Mouse (Mus musculus): ENCODE data around the gene Rbm26.

Gene Rbm26

GRCm38 (mm10) chr14:105177238-105177693, at the start of gene Rbm26:
Gene Rbm26 (minus strand): TSS chr14:105177327.
- DNase-seq (ENCODE audit: low read depth, low spot score) = peak; percentile 98

GRCm38 (mm10) chr14:105225790-105226189, 48.7 kb upstream of the Rbm26 start:
- no peak for DNase-seq (ENCODE audit: low read depth, low spot score)

GRCm38 (mm10) chr14:105222240-105222639, 45.1 kb upstream of the Rbm26 start:
- no peak for DNase-seq (ENCODE audit: low read depth, low spot score)

- no peak for DNase-seq (ENCODE audit: low read depth, low spot score)
These were observed 42.6 kb upstream of the Rbm26 start for GRCm38 (mm10) chr14:105219525-105220376.

DNA sequence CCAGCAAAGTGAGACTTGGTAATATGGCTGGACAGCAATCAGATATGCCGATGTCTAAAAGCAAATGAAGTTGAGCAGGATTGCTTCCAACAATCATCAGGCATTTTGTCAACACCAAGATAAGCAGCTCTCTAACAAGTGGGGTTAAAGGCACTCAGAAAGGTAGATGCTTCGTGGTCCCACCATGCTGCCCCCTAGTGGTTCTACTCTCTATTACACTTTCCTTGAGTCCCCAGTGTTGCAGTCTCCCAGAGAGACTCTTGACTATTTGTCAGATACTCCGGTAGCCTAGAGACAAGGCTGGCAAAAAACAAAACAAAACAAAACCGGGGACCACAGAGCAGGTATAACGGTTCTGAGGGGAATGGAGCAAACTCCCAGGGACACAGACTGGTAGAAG, 21.3 kb upstream of the Rbm26 start:
- no peak for DNase-seq (ENCODE audit: low read depth, low spot score)

GRCm38 (mm10) chr14:105194682-105195081, 17.6 kb upstream of the Rbm26 start:
- DNase-seq (ENCODE audit: low read depth, low spot score) = no peak

DNA sequence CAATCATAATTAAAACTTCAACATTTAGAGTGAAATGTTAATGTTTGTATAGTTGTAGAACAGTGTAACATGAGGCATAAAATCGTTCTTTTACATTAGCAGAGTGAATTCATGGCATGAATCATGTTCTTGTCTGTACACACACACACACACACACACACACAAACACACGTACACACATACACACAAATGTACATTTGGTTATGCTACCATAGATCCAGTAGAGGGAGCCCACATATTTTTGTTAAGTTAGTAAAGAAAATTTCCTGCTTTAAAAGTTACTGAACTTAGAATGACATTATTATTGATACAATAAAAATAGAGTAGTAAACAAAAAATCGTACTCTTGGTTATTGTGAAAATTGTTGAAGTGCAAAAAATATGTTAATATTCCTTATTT, 7.7 kb upstream of the Rbm26 start:
- no peak for DNase-seq (ENCODE audit: low read depth, low spot score)

DNA sequence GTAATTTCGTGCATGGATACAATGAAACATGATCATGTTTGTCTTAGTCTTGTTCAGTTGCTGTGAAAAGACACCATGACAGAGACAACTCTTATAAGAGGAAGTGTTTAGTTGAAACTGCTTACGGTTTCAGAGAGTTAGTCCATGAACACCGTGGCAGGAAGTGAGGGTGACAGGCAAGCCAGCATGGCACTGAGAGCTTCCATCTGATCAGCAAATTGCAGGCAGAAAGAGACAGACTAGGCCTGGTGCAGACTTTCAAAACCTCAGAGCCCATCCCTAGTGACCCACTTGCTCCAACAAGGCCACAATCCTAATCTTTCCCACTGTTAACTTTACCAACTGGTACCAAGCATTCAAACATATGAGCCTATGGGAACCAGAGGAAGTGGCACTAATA, 5.7 kb upstream of the Rbm26 start:
- no peak for DNase-seq (ENCODE audit: low read depth, low spot score)

DNA sequence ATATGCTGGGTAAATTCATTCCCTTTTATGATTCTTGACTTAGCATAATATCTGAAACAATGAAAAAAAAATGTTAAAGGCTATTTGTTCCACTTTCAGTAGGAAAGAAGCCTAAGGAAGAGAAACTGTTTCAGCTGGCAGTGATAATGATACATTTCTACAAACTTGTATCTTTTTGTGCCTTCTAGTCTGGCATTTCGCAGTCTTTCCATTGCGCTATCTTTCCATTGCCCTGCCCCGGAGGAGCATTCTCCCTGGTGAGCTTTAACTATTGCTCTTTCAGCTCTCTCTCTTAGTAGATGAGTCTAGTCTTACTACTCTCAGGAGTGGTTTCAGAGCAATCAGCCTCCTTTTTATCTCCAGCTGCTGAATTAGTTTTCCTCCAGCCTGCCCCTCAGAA, 2.6 kb upstream of the Rbm26 start:
- no peak for DNase-seq (ENCODE audit: low read depth, low spot score)

DNA sequence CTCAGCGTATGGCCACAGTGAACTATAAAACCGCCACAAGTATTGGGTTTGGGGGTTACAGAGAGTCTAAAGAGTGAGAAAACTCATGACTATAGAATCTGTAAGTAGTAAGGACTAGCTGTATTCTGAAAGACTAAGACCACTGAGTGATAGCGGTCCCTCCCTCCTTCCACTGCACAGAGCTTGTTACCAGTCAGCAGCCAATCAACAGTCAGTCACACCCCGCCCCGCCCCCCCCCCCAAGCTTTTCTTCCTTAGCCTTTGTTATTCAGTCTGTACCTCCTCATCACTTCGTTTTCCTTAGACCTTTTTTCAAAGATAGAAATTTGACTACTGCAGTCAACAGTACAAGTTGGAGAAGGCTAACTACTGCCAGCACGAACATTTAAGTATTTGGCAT, 1.9 kb upstream of the Rbm26 start:
- no peak for DNase-seq (ENCODE audit: low read depth, low spot score)

- DNase-seq (ENCODE audit: low read depth, low spot score) = peak; percentile 32
These were observed 552 bp downstream of the Rbm26 start for GRCm38 (mm10) chr14:105176381-105177168.

DNA sequence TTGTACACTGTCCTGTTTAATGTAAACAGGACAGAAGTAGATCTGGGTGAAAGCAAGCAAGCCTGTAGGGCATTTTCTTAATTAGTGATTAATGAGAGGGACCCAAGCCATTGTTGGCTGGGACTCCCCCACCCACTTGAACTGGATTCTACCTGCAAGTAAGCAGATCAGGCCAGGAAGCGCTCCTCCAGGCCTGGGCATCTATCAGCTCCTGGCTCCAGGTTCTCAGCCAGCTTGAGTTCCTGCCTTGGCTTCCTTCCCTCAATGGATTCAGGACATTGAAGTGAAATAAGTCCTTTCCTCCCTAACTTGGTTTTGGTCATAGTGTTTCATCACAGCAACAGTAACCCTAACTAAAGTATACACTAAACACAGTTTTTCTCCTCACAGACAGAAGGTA, 9.9 kb downstream of the Rbm26 start:
- no peak for DNase-seq (ENCODE audit: low read depth, low spot score)

GRCm38 (mm10) chr14:105164793-105165192, 12.3 kb downstream of the Rbm26 start:
- no peak for DNase-seq (ENCODE audit: low read depth, low spot score)

DNA sequence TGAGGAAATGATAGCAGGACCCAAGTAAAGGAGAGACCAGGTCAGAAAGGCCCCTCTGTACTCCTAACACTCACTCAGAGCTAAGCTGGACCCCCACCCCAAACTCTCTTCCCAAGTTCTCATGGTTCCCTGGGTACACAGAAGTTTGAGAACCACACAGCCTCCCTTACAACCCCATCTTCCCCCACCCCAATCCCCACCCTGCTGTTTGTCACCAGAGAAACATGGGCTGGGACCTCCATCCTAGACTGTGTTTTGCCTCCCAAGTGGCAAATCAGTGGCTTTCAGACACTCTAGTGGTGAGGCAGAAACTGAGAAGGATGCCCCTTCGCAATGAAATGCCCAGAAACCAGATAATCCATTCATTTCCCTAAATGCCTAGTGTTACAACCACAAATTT, 15.8 kb downstream of the Rbm26 start:
- DNase-seq (ENCODE audit: low read depth, low spot score) = no peak

- no peak for DNase-seq (ENCODE audit: low read depth, low spot score)
These were observed 18.6 kb downstream of the Rbm26 start for GRCm38 (mm10) chr14:105158526-105158925.

- no peak for DNase-seq (ENCODE audit: low read depth, low spot score)
These were observed 43.1 kb downstream of the Rbm26 start for GRCm38 (mm10) chr14:105134076-105134475.

- no peak for DNase-seq (ENCODE audit: low read depth, low spot score)
These were observed 49.3 kb downstream of the Rbm26 start for GRCm38 (mm10) chr14:105127715-105128385.

DNA sequence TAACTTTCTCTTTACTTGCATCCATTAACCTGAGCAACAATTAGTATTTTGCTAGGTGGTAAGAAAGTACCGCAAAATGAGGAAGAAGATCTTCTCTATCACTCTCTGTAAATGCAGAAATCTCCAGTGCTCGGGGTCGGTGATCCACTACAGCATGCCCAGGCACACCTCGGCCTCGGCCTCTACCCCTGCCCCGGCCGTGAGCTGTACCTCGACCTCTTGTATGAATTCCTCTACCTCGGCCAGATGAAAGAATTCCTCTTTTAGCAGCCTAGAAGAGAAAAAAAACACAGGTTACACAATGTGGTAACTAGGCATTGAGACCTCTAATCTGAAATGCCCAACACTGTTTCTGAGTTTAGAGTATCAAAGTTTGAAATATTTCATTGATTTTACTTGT, 52.6 kb downstream of the Rbm26 start:
- DNase-seq (ENCODE audit: low read depth, low spot score) = no peak

- DNase-seq (ENCODE audit: low read depth, low spot score) = no peak
These were observed 61.7 kb downstream of the Rbm26 start for GRCm38 (mm10) chr14:105115402-105115801.

GRCm38 (mm10) chr14:105106252-105106651, 70.9 kb downstream of the Rbm26 start:
- DNase-seq (ENCODE audit: low read depth, low spot score) = no peak

GRCm38 (mm10) chr14:105098861-105099260, 78.3 kb downstream of the Rbm26 start:
- no peak for DNase-seq (ENCODE audit: low read depth, low spot score)

DNA sequence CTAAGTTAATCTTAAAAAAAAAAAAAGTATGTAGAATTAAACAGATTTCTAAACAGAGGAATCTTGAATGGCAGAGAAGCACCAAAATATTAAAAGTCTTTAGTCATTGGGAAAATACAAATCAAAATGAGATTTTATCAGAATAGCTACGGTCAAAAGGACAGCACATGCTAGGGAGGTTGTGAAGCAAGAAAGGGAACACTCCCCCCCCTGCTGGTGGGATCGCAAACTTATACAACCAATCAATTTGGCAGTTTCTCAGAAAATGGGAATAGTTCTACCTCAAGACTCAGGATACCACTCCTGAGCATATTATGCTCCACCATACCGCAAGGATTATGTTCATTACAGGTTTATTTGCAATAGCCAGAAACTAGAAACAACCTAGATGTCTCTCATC, 80.9 kb downstream of the Rbm26 start:
- no peak for DNase-seq (ENCODE audit: low read depth, low spot score)
